Mouse (Mus musculus) kidney, adult 2 months (tissue): ENCODE measurements around the gene Onecut3.

ENCODE experiments used
- CTCF ChIP-seq: fragments of 200-500 bp; conservative IDR thresholded peaks from 2 replicates; pipeline ENCODE4 v1.5.1; 2011; ENCODE audit warnings: low read depth, mild to moderate bottlenecking, control low read depth, low read length, moderate library complexity, mixed read lengths; ENCODE audit not compliant: insufficient read depth, insufficient read length
- POLR2A ChIP-seq: fragments of 200-500 bp; IDR thresholded peaks from one replicate; pipeline ENCODE4 v1.6.1; 2011; ENCODE audit warnings: low read depth, low read length, control low read depth

- TF ChIP-seq CTCF (peak; percentile 96), POLR2A (no peak)
Measured at GRCm38 (mm10) chr10:80509412-80510272, 15.0 kb downstream of the Onecut3 start.
